Mouse (Mus musculus) heart, postnatal 10 days (tissue): ENCODE results near the gene Rap1a. TPM values are rescaled to one million over a fixed set of nuclear protein-coding genes. Genes with fewer than 3 reads are reported as not detected.
A peak's percentile ranks its signal among the peaks of the same experiment; 100 is the strongest.

Experiments
- DNase-seq, 2 experiments: peaks; one replicate each; pipeline ENCODE4 v3.0.0; 2021
- intact Hi-C: fragments of 180-260 bp; cut with DNase I; formaldehyde crosslinking; loops from one replicate; pipeline ENCODE4 v1.15.1; 2025
- total RNA-seq, 2 experiments: library from RNA; stranded (reverse); gene quantifications; 2 replicates each; pipeline ENCODE4 v1.2.3; 2021

Rap1a gene
- total RNA-seq, 2 experiments from 2014 or later = 127 to 130 TPM

GRCm38 (mm10) chr3:105769380-105769779, 31.8 kb downstream of the Rap1a start:
- intact Hi-C loops = no loop called here

GRCm38 (mm10) chr3:105768529-105768928, 32.6 kb downstream of the Rap1a start:
- intact Hi-C loops = no loop called here
- no peak for DNase-seq

More at GRCm38 (mm10) chr3:105769380-105769779, 31.8 kb downstream of the Rap1a start:
- no peak for DNase-seq

GRCm38 (mm10) chr3:105763132-105763851, 37.8 kb downstream of the Rap1a start:
- DNase-seq = no peak
- intact Hi-C loops = no loop called here

GRCm38 (mm10) chr3:105760063-105760462, 41.1 kb downstream of the Rap1a start:
- intact Hi-C loops = no loop called here
- DNase-seq = no peak

- DNase-seq = no peak
- intact Hi-C loops = loop anchor here (5.0 kb wide), 1 partner anchor 34 kb away; no protein-coding TSS in a partner anchor
Observed at GRCm38 (mm10) chr3:105758658-105759057, 42.5 kb downstream of the Rap1a start.

- intact Hi-C loops = loop anchor here (5.0 kb wide), 1 partner anchor 34 kb away; no protein-coding TSS in a partner anchor
- no peak for DNase-seq
Observed at GRCm38 (mm10) chr3:105758098-105758497, 43.0 kb downstream of the Rap1a start.

GRCm38 (mm10) chr3:105757323-105758083, 43.6 kb downstream of the Rap1a start:
- no peak for DNase-seq
- intact Hi-C loops = loop anchor here (5.0 kb wide), 1 partner anchor 35 kb away; no protein-coding TSS in a partner anchor

GRCm38 (mm10) chr3:105756505-105756904, 44.6 kb downstream of the Rap1a start:
- intact Hi-C loops = loop anchor here (5.0 kb wide), 1 partner anchor 36 kb away; no protein-coding TSS in a partner anchor
- DNase-seq = no peak

GRCm38 (mm10) chr3:105755123-105755522, 46.0 kb downstream of the Rap1a start:
- intact Hi-C loops = loop anchor here (5.0 kb wide), 1 partner anchor 37 kb away; no protein-coding TSS in a partner anchor
- DNase-seq = no peak

- intact Hi-C loops = no loop called here
- DNase-seq = no peak
Observed at GRCm38 (mm10) chr3:105754184-105754583, 47.0 kb downstream of the Rap1a start.

GRCm38 (mm10) chr3:105750810-105751209, 50.3 kb downstream of the Rap1a start:
- intact Hi-C loops = no loop called here
- DNase-seq = no peak

GRCm38 (mm10) chr3:105746542-105746941, 54.6 kb downstream of the Rap1a start:
- intact Hi-C loops = no loop called here

GRCm38 (mm10) chr3:105737666-105738065, 63.5 kb downstream of the Rap1a start:
- intact Hi-C loops = no loop called here

More at GRCm38 (mm10) chr3:105746542-105746941, 54.6 kb downstream of the Rap1a start:
- DNase-seq = no peak

GRCm38 (mm10) chr3:105737070-105737469, 64.1 kb downstream of the Rap1a start:
- no peak for DNase-seq
- intact Hi-C loops = no loop called here

More at GRCm38 (mm10) chr3:105737666-105738065, 63.5 kb downstream of the Rap1a start:
- DNase-seq = no peak

GRCm38 (mm10) chr3:105736148-105736547, 65.0 kb downstream of the Rap1a start:
- no peak for DNase-seq
- intact Hi-C loops = no loop called here

GRCm38 (mm10) chr3:105735285-105735684, 65.9 kb downstream of the Rap1a start:
- DNase-seq = no peak
- intact Hi-C loops = no loop called here

GRCm38 (mm10) chr3:105733538-105733937, 67.6 kb downstream of the Rap1a start:
- no peak for DNase-seq
- intact Hi-C loops = no loop called here

- intact Hi-C loops = no loop called here
- DNase-seq = no peak
Observed at GRCm38 (mm10) chr3:105732360-105732759, 68.8 kb downstream of the Rap1a start.

GRCm38 (mm10) chr3:105726037-105726436, 75.1 kb downstream of the Rap1a start:
- intact Hi-C loops = loop anchor here (1.0 to 5.0 kb wide), 4 partner anchors 39 to 274 kb away; partner anchors contain the start of genes Ddx20 and Kcnd3

GRCm38 (mm10) chr3:105722510-105722909, 78.6 kb downstream of the Rap1a start:
- DNase-seq = no peak
- intact Hi-C loops = no loop called here

More at GRCm38 (mm10) chr3:105726037-105726436, 75.1 kb downstream of the Rap1a start:
- DNase-seq = peak; percentile 69 to 83

GRCm38 (mm10) chr3:105721681-105722201, 79.4 kb downstream of the Rap1a start:
- intact Hi-C loops = no loop called here
- no peak for DNase-seq
